Mouse (Mus musculus) olfactory bulb, adult 2 months (tissue): ENCODE results near the gene Ppp2r5e. TPM values are rescaled to one million over a fixed set of nuclear protein-coding genes. Genes with fewer than 3 reads are reported as not detected.

Experiments used
- H3K27ac ChIP-seq: fragments of 200-500 bp; 2 replicates; pipeline ENCODE4 v1.5.1; 2012; ENCODE audit warnings: low read depth, low read length; ENCODE audit not compliant: insufficient read depth
- H3K4me1 ChIP-seq: fragments of 200-500 bp; 2 replicates; pipeline ENCODE4 v1.6.1; 2012; ENCODE audit warnings: low read length; ENCODE audit not compliant: control insufficient read depth, insufficient read depth
- H3K4me3 ChIP-seq: fragments of 200-500 bp; 2 replicates; pipeline ENCODE4 v1.5.1; 2012; ENCODE audit warnings: mild to moderate bottlenecking, low read depth, low read length, moderate library complexity; ENCODE audit not compliant: insufficient read depth
- CTCF ChIP-seq: fragments of 200-500 bp; IDR thresholded peaks from 2 replicates; pipeline ENCODE4 v1.5.1; 2012; ENCODE audit warnings: low read depth, mild to moderate bottlenecking, low read length, moderate library complexity; ENCODE audit not compliant: insufficient read depth
- POLR2A ChIP-seq: fragments of 200-500 bp; IDR thresholded peaks from 2 replicates; pipeline ENCODE4 v1.6.1; 2012; ENCODE audit warnings: mild to moderate bottlenecking, low read depth, low read length, moderate library complexity; ENCODE audit not compliant: insufficient read depth
- WGBS: fragments of 180-500 bp; shearing (Covaris S2); methylation state at CpG from one replicate; pipeline ENCODE4 v1.1.7; 2018; 5-methylcytosine and 5-hydroxymethylcytosine counted together
- polyA plus RNA-seq: library from polyadenylated mRNA; stranded (reverse); fragments of >200 nt; gene quantifications from 2 replicates; pipeline ENCODE4 v1.2.4, GENCODE M21; 2012; ENCODE audit warnings: low replicate concordance; ENCODE audit not compliant: missing spikeins, insufficient read depth, insufficient read length

Gene Ppp2r5e
- polyA plus RNA-seq, 1 experiment, result 553 TPM

DNA sequence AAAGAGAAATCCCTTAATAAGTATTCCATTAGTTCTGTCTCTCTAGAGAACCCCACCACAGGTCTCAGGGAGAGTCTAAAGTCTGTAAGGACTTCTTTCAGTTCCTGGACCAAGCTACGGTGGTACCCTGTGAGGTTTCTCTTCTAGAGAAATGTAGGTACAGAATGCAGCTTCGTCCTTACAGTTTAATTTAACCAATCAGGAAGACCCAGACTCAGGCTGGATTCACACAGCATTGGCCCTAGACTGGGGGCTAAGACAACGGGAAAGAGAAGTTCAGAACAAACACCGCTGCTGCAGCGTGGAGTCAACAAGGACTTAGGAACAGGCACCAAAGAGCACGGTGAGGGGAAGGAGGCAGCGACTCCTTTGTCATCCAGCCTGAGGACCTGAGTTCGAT is 20.8 kb upstream of the Ppp2r5e start:
- Histone ChIP-seq H3K4me3 (no peak overlapping the region), H3K4me1 (peaks cover 3% of the 10 kb centered on the region; the same call in 1 of the 2 replicates), H3K27ac (no peak overlapping the region)
- WGBS, result 70% methylated on average over 8 of the region's 8 CpGs
- TF ChIP-seq CTCF (no peak), POLR2A (no peak)

DNA sequence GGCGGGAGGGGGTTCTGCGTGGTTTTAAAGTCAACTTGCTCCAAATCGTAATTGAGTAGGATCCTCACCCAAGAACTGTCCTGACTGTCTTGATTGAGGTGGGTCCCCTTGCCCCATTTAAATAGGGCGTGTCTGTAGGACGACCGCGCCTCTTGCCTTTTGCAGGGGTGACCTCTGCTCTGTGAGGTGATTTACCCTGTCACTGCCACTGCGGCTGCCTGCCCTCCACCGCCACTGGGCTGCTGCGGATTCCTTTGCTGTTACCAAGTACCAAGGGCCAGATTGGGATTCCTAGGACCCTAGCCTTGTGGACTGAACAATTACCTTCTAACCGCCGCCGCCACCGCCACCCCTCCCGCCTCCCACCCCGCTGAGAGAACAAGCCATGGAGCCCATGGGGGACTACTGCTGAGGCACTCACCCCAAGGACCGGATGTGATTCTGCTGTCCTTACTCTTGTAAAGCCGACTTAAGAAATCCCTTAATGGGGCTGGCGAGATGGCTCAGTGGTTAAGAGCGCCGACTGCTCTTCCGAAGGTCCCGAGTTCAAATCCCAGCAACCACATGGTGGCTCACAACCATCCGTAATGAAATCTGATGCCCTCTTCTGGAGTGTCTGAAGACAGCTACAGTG is 20.2 kb upstream of the Ppp2r5e start:
- H3K4me3 ChIP-seq, result no peak overlapping the region
- TF ChIP-seq CTCF (no peak), POLR2A (no peak)
- 17% methylated on average over 24 of the region's 24 CpGs for WGBS
- H3K27ac ChIP-seq, result no peak overlapping the region
- H3K4me1 ChIP-seq, result peaks cover 3% of the 10 kb centered on the region; the same call in 1 of the 2 replicates

DNA sequence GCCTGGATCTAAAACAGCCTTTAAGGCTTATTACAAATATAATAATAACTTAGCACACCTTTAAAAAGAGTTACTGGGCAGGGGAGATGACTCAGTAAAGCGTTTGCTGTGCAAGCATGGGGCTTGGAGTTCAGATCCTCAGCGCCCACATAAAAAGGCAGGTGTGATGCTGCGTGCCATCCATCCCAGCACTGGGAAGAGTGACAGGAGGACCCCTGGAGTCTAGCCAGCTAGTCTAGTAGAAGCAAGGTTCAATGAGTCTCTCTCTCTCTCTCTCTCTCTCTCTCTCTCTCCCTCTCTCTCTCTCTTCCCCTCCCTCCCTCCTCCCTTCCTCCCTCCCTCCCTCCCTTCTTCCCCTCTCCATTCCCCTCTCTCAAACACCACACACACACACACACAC is 19.5 kb upstream of the Ppp2r5e start:
- H3K4me1 ChIP-seq, result peaks cover 3% of the 10 kb centered on the region; the same call in 1 of the 2 replicates
- TF ChIP-seq POLR2A, result no peak
- no peak for TF ChIP-seq CTCF
- no peak overlapping the region for H3K27ac ChIP-seq
- no peak overlapping the region for H3K4me3 ChIP-seq
- WGBS, result 45% methylated on average over 3 of the region's 3 CpGs

- TF ChIP-seq CTCF, result no peak
- Histone ChIP-seq H3K4me3 (no peak overlapping the region), H3K27ac (no peak overlapping the region), H3K4me1 (peaks cover 3% of the 10 kb centered on the region; the same call in 1 of the 2 replicates)
- 78% methylated on average over 7 of the region's 7 CpGs for WGBS
These were observed 16.7 kb upstream of the Ppp2r5e start for GRCm38 (mm10) chr12:75612711-75613110.

DNA sequence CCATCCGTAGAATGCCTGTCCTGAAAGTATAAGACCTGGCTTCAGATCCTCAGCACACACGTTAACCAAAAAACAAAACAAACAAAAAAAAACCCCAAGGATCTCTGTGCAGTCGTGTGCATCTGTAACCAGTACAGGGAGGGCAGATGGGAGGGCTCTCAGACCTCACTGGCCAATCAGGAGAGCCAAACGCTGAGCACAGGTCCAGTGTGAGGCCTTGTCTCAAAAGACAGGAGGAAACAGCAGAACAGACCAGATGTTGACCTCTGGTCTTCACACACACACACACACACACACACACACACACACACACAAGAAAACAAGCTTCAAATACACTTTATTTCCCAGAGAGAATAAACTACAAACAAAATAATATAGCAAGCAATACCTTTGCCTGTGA is 3.4 kb upstream of the Ppp2r5e start:
- 32% methylated on average over 4 of the region's 4 CpGs for WGBS
- Histone ChIP-seq H3K4me1 (0 out of 2 replicates have a peak, but pooled peaks cover 2% of the 10 kb centered on the region), H3K27ac (no peak overlapping the region), H3K4me3 (no peak overlapping the region)
- TF ChIP-seq CTCF (no peak), POLR2A (no peak)

- no peak overlapping the region for H3K4me3 ChIP-seq
- no peak overlapping the region for H3K27ac ChIP-seq
- no peak for TF ChIP-seq POLR2A
- no peak for TF ChIP-seq CTCF
- H3K4me1 ChIP-seq, result 0 out of 2 replicates have a peak, but pooled peaks cover 2% of the 10 kb centered on the region
- WGBS, result 74% methylated on average over 4 of the region's 4 CpGs
These were observed 2.9 kb upstream of the Ppp2r5e start for GRCm38 (mm10) chr12:75598988-75599387.

DNA sequence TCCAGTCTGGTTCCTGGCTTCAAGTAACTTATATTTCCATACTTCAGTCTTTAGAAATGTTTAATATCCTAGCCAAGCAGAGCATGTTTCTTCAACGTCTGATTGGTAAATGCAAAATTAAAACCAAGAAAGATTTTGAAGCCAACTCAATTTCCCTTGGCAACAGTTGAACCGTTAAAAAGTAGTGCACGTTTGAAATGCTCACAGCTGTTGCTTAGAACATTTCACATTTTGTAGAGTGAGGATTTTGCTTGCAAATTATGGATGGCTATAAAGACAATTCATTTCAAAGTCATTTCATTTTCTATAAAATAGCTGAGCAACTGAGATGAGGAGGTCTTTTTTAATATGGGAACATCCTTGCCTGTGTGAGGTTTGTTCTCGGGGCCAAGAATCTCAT is 1.7 kb upstream of the Ppp2r5e start:
- Histone ChIP-seq H3K4me3 (no peak overlapping the region), H3K4me1 (peaks cover 4% of the 10 kb centered on the region; the same call in 1 of the 2 replicates), H3K27ac (no peak overlapping the region)
- TF ChIP-seq POLR2A, result no peak
- no peak for TF ChIP-seq CTCF
- WGBS, result 71% methylated on average over 4 of the region's 4 CpGs

DNA sequence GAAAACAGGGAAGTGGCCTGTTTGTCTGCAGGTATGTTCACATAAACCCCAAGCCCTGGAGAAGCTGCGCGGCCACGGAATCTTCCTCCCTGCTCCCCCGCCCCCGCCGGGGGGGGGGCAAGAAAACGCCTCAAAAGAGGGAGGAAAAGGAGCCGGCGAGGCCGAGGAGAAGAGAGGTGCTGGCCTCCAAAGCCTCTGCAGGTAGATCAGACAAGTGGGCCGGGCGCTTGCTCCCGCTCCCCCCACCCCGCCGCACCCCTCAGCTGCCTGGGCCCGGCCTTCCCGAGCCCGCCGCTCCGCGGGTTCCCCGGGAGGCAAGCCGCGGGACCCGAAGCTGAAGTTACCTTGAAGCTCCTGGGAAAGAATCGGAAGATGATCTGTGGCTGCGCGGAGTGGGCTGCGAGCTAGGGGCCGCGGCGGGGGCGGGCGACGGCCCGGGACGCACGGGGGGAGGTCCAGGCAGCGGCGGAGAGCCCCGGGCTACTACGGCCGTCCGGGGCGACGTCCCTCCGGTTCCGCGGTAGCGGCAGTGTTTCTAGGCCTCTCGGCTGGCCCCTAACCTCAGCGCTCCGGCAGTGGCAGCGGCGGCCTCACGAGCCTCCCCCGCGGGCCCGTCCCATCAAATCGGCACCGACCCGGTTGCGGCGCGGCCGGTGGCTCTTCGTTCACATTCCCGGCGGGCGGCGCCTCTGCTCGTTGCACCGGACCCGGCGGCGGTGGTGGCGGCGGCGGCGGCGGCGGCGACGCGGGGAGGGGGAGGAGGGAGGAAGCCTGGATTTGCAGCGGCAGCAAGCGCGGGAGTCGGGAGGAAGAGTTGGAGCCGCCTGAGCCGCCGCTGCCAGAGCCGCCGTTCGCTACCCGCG is 523 bp downstream of the Ppp2r5e start:
- TF ChIP-seq POLR2A (no peak; the same call in 1 of the 2 replicates), CTCF (no peak)
- Histone ChIP-seq H3K4me1 (peaks cover 4% of the 10 kb centered on the region; the same call in 1 of the 2 replicates), H3K4me3 (peak overlapping the region; percentile 100), H3K27ac (peak overlapping the region; percentile 67)
- under 1% methylated on average over 87 of the region's 97 CpGs for WGBS

DNA sequence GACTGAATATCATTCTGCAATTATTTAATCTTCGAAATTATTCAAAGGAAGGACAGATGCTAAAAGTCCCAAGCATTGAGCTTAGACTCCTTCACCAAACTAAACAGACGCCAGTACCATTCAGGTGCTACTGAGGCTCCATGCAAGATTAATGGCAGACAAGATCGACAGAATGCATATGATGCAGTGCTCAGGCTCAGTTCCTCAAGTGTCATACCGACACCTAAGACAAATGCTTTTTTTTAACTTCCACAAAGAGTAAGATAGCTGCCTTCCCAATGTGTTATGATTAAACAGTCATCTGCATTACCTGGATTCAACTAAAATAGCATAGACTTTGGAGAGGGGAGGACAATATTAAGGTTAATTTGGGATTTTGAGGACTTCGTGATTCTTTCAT is 1.6 kb downstream of the Ppp2r5e start:
- Histone ChIP-seq H3K27ac (no peak overlapping the region), H3K4me1 (peaks cover 4% of the 10 kb centered on the region; the same call in 1 of the 2 replicates), H3K4me3 (no peak overlapping the region)
- no peak for TF ChIP-seq CTCF
- no peak for TF ChIP-seq POLR2A
- 34% methylated on average over 5 of the region's 5 CpGs for WGBS

DNA sequence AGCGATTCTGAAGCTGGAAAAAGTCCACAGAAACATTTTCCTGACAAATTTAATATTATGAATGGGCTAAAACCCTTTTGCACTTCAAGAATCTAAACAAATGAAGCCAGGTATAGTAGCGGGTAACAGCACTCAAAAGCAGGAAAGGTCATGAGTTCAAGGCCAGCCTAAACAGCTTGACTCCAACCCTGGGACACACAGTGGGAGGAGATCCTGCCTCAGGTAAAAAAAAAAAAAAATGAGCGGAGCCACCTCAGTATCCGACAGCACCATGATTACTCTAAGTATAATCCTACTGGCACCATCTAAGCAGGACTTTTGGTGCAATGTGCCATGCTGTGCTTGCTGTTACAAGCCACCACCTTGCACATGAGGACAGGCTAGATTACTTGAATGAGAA is 2.2 kb downstream of the Ppp2r5e start:
- TF ChIP-seq CTCF (no peak), POLR2A (no peak)
- Histone ChIP-seq H3K4me3 (no peak overlapping the region), H3K4me1 (peaks cover 4% of the 10 kb centered on the region; the same call in 1 of the 2 replicates), H3K27ac (no peak overlapping the region)
- WGBS, result 73% methylated on average over 4 of the region's 4 CpGs
